10 mouse cellular contexts compared by ENCODE assay signal in the genomic region with DNA sequence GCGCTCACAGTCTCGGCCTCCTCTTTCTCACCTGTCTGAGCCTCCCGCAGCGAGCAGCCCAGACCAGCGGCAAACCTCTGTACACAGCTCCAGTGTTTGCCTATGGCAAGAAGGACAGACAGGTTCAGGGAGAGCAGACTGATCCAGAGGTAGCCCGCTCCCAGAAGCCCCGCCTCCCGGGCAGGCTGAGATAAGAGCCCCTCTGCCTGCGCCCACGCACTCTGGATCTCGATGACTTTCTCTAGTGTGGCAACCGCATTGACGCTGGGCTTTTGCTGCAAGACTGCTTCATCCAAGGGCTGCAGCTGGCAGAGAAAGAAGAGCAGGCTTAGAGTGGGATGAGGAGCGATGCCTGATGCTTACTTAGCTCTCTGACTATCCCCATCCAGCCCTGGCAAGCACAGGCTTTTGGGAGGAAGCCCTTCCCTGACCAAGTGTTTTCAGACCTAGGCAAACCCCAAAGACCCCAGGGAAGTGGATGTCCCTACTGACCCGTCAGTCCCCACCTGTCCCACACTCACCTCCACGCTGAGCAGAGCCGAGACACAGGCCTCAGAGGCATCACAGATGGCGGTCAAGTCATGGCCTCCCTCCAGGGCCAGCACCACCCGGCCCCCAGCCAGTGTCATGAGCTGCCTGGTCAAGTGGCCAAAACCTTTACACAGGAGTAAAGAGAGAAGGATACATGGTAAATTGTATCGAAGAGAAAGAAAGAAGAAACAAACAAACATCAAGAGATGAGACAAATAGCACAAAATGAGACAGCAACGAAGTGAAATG. TPM values are rescaled to one million over a fixed set of nuclear protein-coding genes. Genes with fewer than 3 reads are reported as not detected.
DNase-seq lines count a peak whose midpoint lies in the region; ATAC-seq and TF ChIP-seq lines count a peak whose summit lies in the region.
"Had no signal": no experiment of that assay in that cellular context is flagged by ENCODE, and none has a peak within 500 bp of the region (broad histone marks: within the 10 kb centered on the region; RNA-seq: fewer than 3 reads in every experiment).

No protein-coding gene starts in this region.

- 59% methylated on average over 21 of the region's 21 CpGs for WGBS in heart, embryonic 14.5 days
- WGBS in midbrain, embryonic 13.5 days, result 89% methylated on average over 21 of the region's 21 CpGs
- WGBS in midbrain, embryonic 10.5 days, result 88% methylated on average over 21 of the region's 21 CpGs
- WGBS in liver, embryonic 14.5 days (ENCODE audit: insufficient replicate concordance), result 66% methylated on average over 21 of the region's 21 CpGs
- 69% methylated on average over 21 of the region's 21 CpGs for WGBS in stomach, embryonic 16.5 days

- H3K27ac ChIP-seq in heart, embryonic 14.5 days (replicated peaks in 1 of 2; ENCODE audit: control insufficient read depth in 1 of 2, insufficient read depth in 1 of 2, low read depth in 2 of 2, low read length in 2 of 2), result no peak overlapping the region
- H3K27ac ChIP-seq in midbrain, embryonic 13.5 days, result no peak overlapping the region
- no peak overlapping the region for H3K27ac ChIP-seq in midbrain, embryonic 10.5 days (replicated peaks)
- H3K27ac ChIP-seq in liver, embryonic 14.5 days, result no peak overlapping the region
- no peak overlapping the region for H3K27ac ChIP-seq in stomach, embryonic 16.5 days (ENCODE audit: low read length)
- H3K27ac ChIP-seq: forebrain, embryonic 10.5 days had no signal

- H3K4me2 ChIP-seq in heart, embryonic 14.5 days (ENCODE audit: low read length), result no peak overlapping the region
- H3K4me2 ChIP-seq in midbrain, embryonic 13.5 days (replicated peaks), result no peak overlapping the region
- H3K4me2 ChIP-seq in liver, embryonic 14.5 days (ENCODE audit: low read depth), result no peak overlapping the region
- H3K4me2 ChIP-seq in stomach, embryonic 16.5 days (ENCODE audit: low read depth, low read length), result no peak overlapping the region

- no peak for TF ChIP-seq CTCF in liver, embryonic 14.5 days (IDR thresholded peaks at IDR 0.05; ENCODE audit: low read depth)

- H3K4me1 ChIP-seq in heart, embryonic 14.5 days (ENCODE audit: control insufficient read depth in 2 of 2, insufficient read depth in 2 of 2, low read length in 2 of 2), result peaks cover 0 to 2% of the 10 kb centered on the region in 2 experiments; a peak in 1 of 4 replicates
- peaks cover 3% of the 10 kb centered on the region for H3K4me1 ChIP-seq in midbrain, embryonic 13.5 days (replicated peaks)
- peaks cover 12% of the 10 kb centered on the region for H3K4me1 ChIP-seq in midbrain, embryonic 10.5 days
- no peaks in the 10 kb centered on the region; a peak in 2 of 4 replicates for H3K4me1 ChIP-seq in liver, embryonic 14.5 days (replicated peaks; ENCODE audit: control insufficient read depth in 2 of 2, insufficient read depth in 2 of 2, low read length in 1 of 2)
- H3K4me1 ChIP-seq in stomach, embryonic 16.5 days (ENCODE audit: control insufficient read depth, insufficient read depth, low read length), result 0 out of 2 replicates have a peak, but pooled peaks cover 2% of the 10 kb centered on the region

- no peak for ATAC-seq in heart, embryonic 14.5 days (ENCODE audit: insufficient number of reproducible peaks, insufficient read depth, low FRiP score, low read depth)
- ATAC-seq in midbrain, embryonic 13.5 days, result peak; percentile 15; the same call in 1 of the 2 replicates
- peak; percentile 54 for ATAC-seq in liver, embryonic 14.5 days (ENCODE audit: insufficient read depth)
- ATAC-seq in stomach, embryonic 16.5 days (ENCODE audit: insufficient read depth, low FRiP score), result 0 out of 2 replicates have a peak, but pooled peaks have one; percentile 24

- TF ChIP-seq EP300 in liver, embryonic 14.5 days (IDR thresholded peaks at IDR 0.05; ENCODE audit: low read depth), result no peak

- H3K36me3 ChIP-seq in heart, embryonic 14.5 days (ENCODE audit: control insufficient read depth, insufficient read depth, low read length), result peaks cover 93% of the 10 kb centered on the region
- H3K36me3 ChIP-seq in midbrain, embryonic 13.5 days, result peaks cover 91% of the 10 kb centered on the region
- peaks cover 94% of the 10 kb centered on the region for H3K36me3 ChIP-seq in midbrain, embryonic 10.5 days
- no peaks in the 10 kb centered on the region; the same call in 1 of the 2 replicates for H3K36me3 ChIP-seq in liver, embryonic 14.5 days (replicated peaks; ENCODE audit: control insufficient read depth, insufficient read depth, low read depth)
- H3K36me3 ChIP-seq in stomach, embryonic 16.5 days (ENCODE audit: control insufficient read depth, insufficient read depth, low read length), result peaks cover 28% of the 10 kb centered on the region

- no peak for DNase-seq in heart, adult 9 months (ENCODE audit: low spot score in 2 of 2)
- no peak for DNase-seq in midbrain, embryonic 10.5 days (ENCODE audit: low spot score)
- no peak for DNase-seq in liver, embryonic 14.5 days (ENCODE audit: low read depth in 3 of 3, low spot score in 3 of 3)
- DNase-seq in retina, postnatal 1 day, result no peak
- DNase-seq: gastrocnemius, postnatal 10 days; lung, adult 2 months had no signal

- H3K4me3 ChIP-seq in heart, embryonic 14.5 days (ENCODE audit: control insufficient read depth in 1 of 2, insufficient read depth in 1 of 2, low read depth in 1 of 2, low read length in 2 of 2), result no peak overlapping the region
- H3K4me3 ChIP-seq in midbrain, embryonic 13.5 days (replicated peaks), result no peak overlapping the region
- H3K4me3 ChIP-seq in midbrain, embryonic 10.5 days, result no peak overlapping the region
- no peak overlapping the region for H3K4me3 ChIP-seq in liver, embryonic 14.5 days (ENCODE audit: insufficient read depth in 1 of 2, low read depth in 2 of 2, low read length in 2 of 2)
- no peak overlapping the region for H3K4me3 ChIP-seq in stomach, embryonic 16.5 days (replicated peaks; ENCODE audit: low read length)
- H3K4me3 ChIP-seq: forebrain, embryonic 10.5 days had no signal

- 0 out of 2 replicates have a peak overlapping the region, but pooled peaks have one; percentile 19 for H3K9ac ChIP-seq in heart, embryonic 14.5 days (ENCODE audit: low read length)
- H3K9ac ChIP-seq in midbrain, embryonic 13.5 days (replicated peaks), result no peak overlapping the region
- H3K9ac ChIP-seq in liver, embryonic 14.5 days (replicated peaks), result no peak overlapping the region
- H3K9ac ChIP-seq in stomach, embryonic 16.5 days (ENCODE audit: low read length), result no peak overlapping the region

- no peaks in the 10 kb centered on the region for H3K27me3 ChIP-seq in heart, embryonic 14.5 days (ENCODE audit: control insufficient read depth, insufficient read depth, low read length)
- H3K27me3 ChIP-seq in midbrain, embryonic 13.5 days, result no peaks in the 10 kb centered on the region
- no peaks in the 10 kb centered on the region for H3K27me3 ChIP-seq in midbrain, embryonic 10.5 days (ENCODE audit: low read depth, poor library complexity, severe bottlenecking)
- no peaks in the 10 kb centered on the region for H3K27me3 ChIP-seq in liver, embryonic 14.5 days (ENCODE audit: control insufficient read depth, insufficient read depth, low read length)
- no peaks in the 10 kb centered on the region for H3K27me3 ChIP-seq in stomach, embryonic 16.5 days (ENCODE audit: control insufficient read depth, insufficient read depth, low read length)

- no peaks in the 10 kb centered on the region for H3K9me3 ChIP-seq in heart, embryonic 14.5 days (ENCODE audit: control insufficient read depth, low read length)
- H3K9me3 ChIP-seq in midbrain, embryonic 13.5 days, result no peaks in the 10 kb centered on the region
- no peaks in the 10 kb centered on the region for H3K9me3 ChIP-seq in midbrain, embryonic 10.5 days (replicated peaks)
- no peaks in the 10 kb centered on the region for H3K9me3 ChIP-seq in liver, embryonic 14.5 days (ENCODE audit: control insufficient read depth, low read length)
- H3K9me3 ChIP-seq in stomach, embryonic 16.5 days (replicated peaks; ENCODE audit: control insufficient read depth, low read length), result no peaks in the 10 kb centered on the region
- H3K9me3 ChIP-seq: forebrain, embryonic 10.5 days had no signal

RNA-seq across cellular contexts. Expression of a gene that starts 6.8 kb away (rescaled TPM):
- polyA plus RNA-seq in heart, embryonic 14.5 days (2014; fragmentation: Nextera tagmentation; extraction: Ambion mirVana), result 24.8 and 27.8 TPM in 2 replicates
- 31.4 and 32.9 TPM in 2 replicates for polyA plus RNA-seq in midbrain, embryonic 13.5 days (2015; fragmentation: Nextera tagmentation; extraction: Ambion mirVana)
- polyA plus RNA-seq in midbrain, embryonic 10.5 days (2016; fragmentation: Nextera tagmentation; extraction: Ambion mirVana), result 39.1 and 41.5 TPM in 2 replicates
- polyA plus RNA-seq in liver, embryonic 14.5 days (2012; rRNA removed), result 12.6 and 14.8 TPM in 2 replicates
- polyA plus RNA-seq in liver, embryonic 14.5 days (2014; fragmentation: Nextera tagmentation; extraction: Ambion mirVana), result 7.3 and 10.1 TPM in 2 replicates
- 28.0 and 28.7 TPM in 2 replicates for polyA plus RNA-seq in stomach, embryonic 16.5 days (2015; fragmentation: Nextera tagmentation; extraction: Ambion mirVana)

RNA-seq across cellular contexts. Expression of a gene that starts 11.1 kb away (rescaled TPM):
- polyA plus RNA-seq in heart, embryonic 14.5 days (2014; fragmentation: Nextera tagmentation; extraction: Ambion mirVana), result 60.3 and 62.1 TPM in 2 replicates
- polyA plus RNA-seq in midbrain, embryonic 13.5 days (2015; fragmentation: Nextera tagmentation; extraction: Ambion mirVana), result 141 and 156 TPM in 2 replicates
- 141 and 144 TPM in 2 replicates for polyA plus RNA-seq in midbrain, embryonic 10.5 days (2016; fragmentation: Nextera tagmentation; extraction: Ambion mirVana)
- 10.4 and 15.4 TPM in 2 replicates for polyA plus RNA-seq in liver, embryonic 14.5 days (2012; rRNA removed)
- polyA plus RNA-seq in liver, embryonic 14.5 days (2014; fragmentation: Nextera tagmentation; extraction: Ambion mirVana), result 51.4 and 56.2 TPM in 2 replicates
- polyA plus RNA-seq in stomach, embryonic 16.5 days (2015; fragmentation: Nextera tagmentation; extraction: Ambion mirVana), result 79.2 and 85.4 TPM in 2 replicates

RNA-seq across cellular contexts. Expression of a gene that starts 33.8 kb away (rescaled TPM):
- polyA plus RNA-seq in heart, embryonic 14.5 days (2014; fragmentation: Nextera tagmentation; extraction: Ambion mirVana), result 52.1 and 54.5 TPM in 2 replicates
- 80.5 and 106 TPM in 2 replicates for polyA plus RNA-seq in midbrain, embryonic 13.5 days (2015; fragmentation: Nextera tagmentation; extraction: Ambion mirVana)
- polyA plus RNA-seq in midbrain, embryonic 10.5 days (2016; fragmentation: Nextera tagmentation; extraction: Ambion mirVana), result 57.3 and 68.9 TPM in 2 replicates
- polyA plus RNA-seq in liver, embryonic 14.5 days (2012; rRNA removed), result 8.8 and 10.0 TPM in 2 replicates
- 6.4 and 7.3 TPM in 2 replicates for polyA plus RNA-seq in liver, embryonic 14.5 days (2014; fragmentation: Nextera tagmentation; extraction: Ambion mirVana)
- polyA plus RNA-seq in stomach, embryonic 16.5 days (2015; fragmentation: Nextera tagmentation; extraction: Ambion mirVana), result 60.6 and 67.4 TPM in 2 replicates

RNA-seq across cellular contexts. Expression of a gene that starts 40.0 kb away (rescaled TPM):
- polyA plus RNA-seq in heart, embryonic 14.5 days (2014; fragmentation: Nextera tagmentation; extraction: Ambion mirVana), result 28.2 and 34.1 TPM in 2 replicates
- polyA plus RNA-seq in midbrain, embryonic 13.5 days (2015; fragmentation: Nextera tagmentation; extraction: Ambion mirVana), result 40.5 and 42.5 TPM in 2 replicates
- 40.4 and 42.3 TPM in 2 replicates for polyA plus RNA-seq in midbrain, embryonic 10.5 days (2016; fragmentation: Nextera tagmentation; extraction: Ambion mirVana)
- 8.9 and 9.2 TPM in 2 replicates for polyA plus RNA-seq in liver, embryonic 14.5 days (2012; rRNA removed)
- 7.8 and 8.5 TPM in 2 replicates for polyA plus RNA-seq in liver, embryonic 14.5 days (2014; fragmentation: Nextera tagmentation; extraction: Ambion mirVana)
- 27.9 and 29.0 TPM in 2 replicates for polyA plus RNA-seq in stomach, embryonic 16.5 days (2015; fragmentation: Nextera tagmentation; extraction: Ambion mirVana)

RNA-seq across cellular contexts. Expression of a gene that starts 50.9 kb away (rescaled TPM):
- polyA plus RNA-seq in heart, embryonic 14.5 days (2014; fragmentation: Nextera tagmentation; extraction: Ambion mirVana), result not detected in 2 replicates
- 0.09 TPM in 1 of 2 replicates, not detected in the other for polyA plus RNA-seq in midbrain, embryonic 13.5 days (2015; fragmentation: Nextera tagmentation; extraction: Ambion mirVana)
- polyA plus RNA-seq in midbrain, embryonic 10.5 days (2016; fragmentation: Nextera tagmentation; extraction: Ambion mirVana), result 0.10 TPM in 1 of 2 replicates, not detected in the other
- polyA plus RNA-seq in liver, embryonic 14.5 days (2012; rRNA removed), result 10.1 and 11.3 TPM in 2 replicates
- polyA plus RNA-seq in liver, embryonic 14.5 days (2014; fragmentation: Nextera tagmentation; extraction: Ambion mirVana), result 7.2 and 7.5 TPM in 2 replicates
- polyA plus RNA-seq in stomach, embryonic 16.5 days (2015; fragmentation: Nextera tagmentation; extraction: Ambion mirVana), result 3.2 and 4.2 TPM in 2 replicates
- polyA plus RNA-seq: forebrain, embryonic 10.5 days had no signal
